Comparison of ENCODE assay signal across 13 mouse cellular contexts in the genomic region with DNA sequence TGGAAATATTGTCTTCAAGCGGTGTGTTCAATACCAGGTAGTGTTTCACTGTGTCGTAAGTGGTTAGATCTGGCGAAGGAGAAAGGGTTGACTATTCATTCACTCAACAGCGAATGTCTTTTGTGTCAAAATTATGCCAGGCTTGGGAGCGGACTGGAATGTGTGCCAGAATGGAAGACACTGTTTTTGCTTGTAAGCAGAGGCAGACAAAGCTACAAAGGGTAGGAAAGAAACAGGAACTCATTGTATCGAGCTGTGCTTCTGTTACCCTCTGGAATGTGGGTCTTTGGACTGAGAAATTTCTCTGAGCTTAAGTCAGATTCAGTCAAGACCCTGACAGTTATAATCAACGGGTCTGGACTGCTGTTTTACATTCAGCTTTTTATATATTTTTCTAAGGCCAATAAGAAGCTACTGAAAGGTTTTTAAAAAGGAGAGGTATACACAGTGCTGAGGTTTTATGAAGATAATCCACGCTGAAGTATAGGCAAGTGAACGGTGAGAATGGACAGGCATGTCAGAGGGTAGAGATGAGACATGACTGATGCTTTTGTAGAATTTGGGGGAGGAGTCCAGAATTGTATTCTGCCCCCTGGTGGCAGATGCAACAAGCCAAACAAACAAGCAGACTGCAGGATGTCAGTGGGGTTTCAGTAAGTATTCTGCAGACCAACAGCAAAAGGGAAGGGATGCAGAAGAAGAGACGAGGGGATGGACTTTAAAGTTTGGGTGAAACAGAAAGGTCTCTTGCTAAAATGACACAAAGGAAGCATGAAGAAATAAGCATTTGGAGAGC. TPM values are rescaled to one million over a fixed set of nuclear protein-coding genes. Genes with fewer than 3 reads are reported as not detected.
A peak's percentile ranks its signal among the peaks of the same experiment; 100 is the strongest.
DNase-seq lines count a peak whose midpoint lies in the region; ATAC-seq and TF ChIP-seq lines count a peak whose summit lies in the region.
"Had no signal": no experiment of that assay in that cellular context is flagged by ENCODE, and none has a peak within 500 bp of the region (broad histone marks: within the 10 kb centered on the region; RNA-seq: fewer than 3 reads in every experiment).

No protein-coding gene starts in this region.

- H3K27ac ChIP-seq in liver, adult 2 months (replicated peaks; ENCODE audit: insufficient read depth, low read depth, low read length), result no peak overlapping the region
- H3K27ac ChIP-seq in liver, embryonic 12.5 days, result no peak overlapping the region
- H3K27ac ChIP-seq: kidney, embryonic 15.5 days had no signal

- no peak overlapping the region for H3K4me2 ChIP-seq in liver, embryonic 12.5 days
- H3K4me2 ChIP-seq: kidney, embryonic 15.5 days had no signal

- TF ChIP-seq POLR2A in liver, adult 2 months (IDR thresholded peaks at IDR 0.05; ENCODE audit: extremely low read depth, insufficient read depth, low read length), result no peak

- H3K79me2 ChIP-seq in liver, adult 2 months (ENCODE audit: control insufficient read depth, insufficient read depth, low read length), result no peaks in the 10 kb centered on the region

- H3K4me1 ChIP-seq in liver, adult 2 months (ENCODE audit: control insufficient read depth, insufficient read depth, low read length), result no peaks in the 10 kb centered on the region
- H3K4me1 ChIP-seq in liver, embryonic 12.5 days, result no peaks in the 10 kb centered on the region
- H3K4me1 ChIP-seq: kidney, embryonic 15.5 days had no signal

- TF ChIP-seq CTCF in liver, adult 2 months (IDR thresholded peaks at IDR 0.05; ENCODE audit: low read depth, low read length), result peak; percentile 45; the same call in 1 of the 2 replicates

- H3K4me3 ChIP-seq in liver, adult 2 months (ENCODE audit: insufficient read depth, low read depth, low read length), result no peak overlapping the region
- H3K4me3 ChIP-seq in liver, embryonic 12.5 days, result no peak overlapping the region
- H3K4me3 ChIP-seq: kidney, embryonic 15.5 days had no signal

- no peak for ATAC-seq in liver, embryonic 12.5 days

- H3K27me3 ChIP-seq in liver, adult 2 months (ENCODE audit: control insufficient read depth, insufficient read depth, low read length), result no peaks in the 10 kb centered on the region
- no peaks in the 10 kb centered on the region for H3K27me3 ChIP-seq in liver, embryonic 12.5 days (replicated peaks)
- H3K27me3 ChIP-seq: kidney, embryonic 15.5 days had no signal

- no peak overlapping the region for H3K9ac ChIP-seq in liver, adult 2 months (ENCODE audit: low read depth, low read length)
- H3K9ac ChIP-seq in liver, embryonic 12.5 days, result no peak overlapping the region
- H3K9ac ChIP-seq: kidney, embryonic 15.5 days had no signal

- peak; percentile 42 for DNase-seq in embryo, embryonic 10.5 days (ENCODE audit: low spot score)
- no peak for DNase-seq in embryo, embryonic 9.5 days (ENCODE audit: extremely low spot score)
- DNase-seq in liver, adult 2 months (ENCODE audit: extremely low read depth, low read depth, low spot score), result no peak
- DNase-seq in NIH3T3 (ENCODE audit: low read depth), result peak; percentile 43
- peak; percentile 35 for DNase-seq in retina, embryonic 14.5 days (ENCODE audit: low spot score)
- DNase-seq in adrenal gland, adult 2 months, result no peak
- DNase-seq in spleen, postnatal 14 days (ENCODE audit: low spot score in 2 of 2), result no peak
- DNase-seq: cerebellum, adult 9-11 months; gastrocnemius, postnatal 10 days had no signal

- H3K9me3 ChIP-seq in liver, embryonic 12.5 days (replicated peaks), result no peaks in the 10 kb centered on the region
- H3K9me3 ChIP-seq: kidney, embryonic 15.5 days had no signal

- H3K36me3 ChIP-seq in liver, adult 2 months (ENCODE audit: control insufficient read depth, insufficient read depth, low read length), result no peaks in the 10 kb centered on the region
- H3K36me3 ChIP-seq in liver, embryonic 12.5 days, result no peaks in the 10 kb centered on the region
- H3K36me3 ChIP-seq: G1E had no signal

- WGBS in liver, adult 2 months, result 92% methylated on average over 10 of the region's 10 CpGs
- WGBS in liver, embryonic 12.5 days (ENCODE audit: insufficient replicate concordance), result 64% methylated on average over 10 of the region's 10 CpGs

RNA-seq across cellular contexts. Expression of gene Slc25a27, which starts 17.2 kb away (rescaled TPM):
- 2.6 and 3.0 TPM in 2 replicates for total RNA-seq in liver, adult 2 months (2014; rRNA removed)
- polyA plus RNA-seq in liver, adult 2 months (2012; rRNA removed), result 0.42 and 1.2 TPM in 2 replicates
- 2.8 and 3.7 TPM in 2 replicates for polyA plus RNA-seq in liver, embryonic 12.5 days (2016; fragmentation: Nextera tagmentation; extraction: Ambion mirVana)
- total RNA-seq in adrenal gland, adult 2 months (2021), result 1 to 10 TPM; 2.1 to 2.2 TPM
- 2.1 and 3.8 TPM in 2 replicates for polyA plus RNA-seq in adrenal gland, adult 2 months (2012; rRNA removed)
- polyA plus RNA-seq: G1E had no signal

RNA-seq across cellular contexts. Expression of gene Cyp39a1, which starts 17.4 kb away (rescaled TPM):
- 39.7 and 51.4 TPM in 2 replicates for total RNA-seq in liver, adult 2 months (2014; rRNA removed)
- 9.0 and 9.6 TPM in 2 replicates for polyA plus RNA-seq in liver, adult 2 months (2012; rRNA removed)
- polyA plus RNA-seq in liver, embryonic 12.5 days (2016; fragmentation: Nextera tagmentation; extraction: Ambion mirVana), result 2.6 and 2.8 TPM in 2 replicates
- 1 to 10 TPM; 2.0 to 2.2 TPM for total RNA-seq in adrenal gland, adult 2 months (2021)
- polyA plus RNA-seq in adrenal gland, adult 2 months (2012; rRNA removed), result 0.26 and 0.27 TPM in 2 replicates
- total RNA-seq: G1E had no signal
- polyA plus RNA-seq: G1E had no signal

RNA-seq across cellular contexts. Expression of gene Tdrd6, which starts 19.7 kb away (rescaled TPM):
- total RNA-seq in liver, adult 2 months (2014; rRNA removed), result not detected in 2 replicates
- not detected in 2 replicates for polyA plus RNA-seq in liver, adult 2 months (2012; rRNA removed)
- not detected in 2 replicates for polyA plus RNA-seq in liver, embryonic 12.5 days (2016; fragmentation: Nextera tagmentation; extraction: Ambion mirVana)
- not detected for total RNA-seq in adrenal gland, adult 2 months (2021)
- not detected in 2 replicates for polyA plus RNA-seq in adrenal gland, adult 2 months (2012; rRNA removed)
- polyA plus RNA-seq: G1E; liver, embryonic 16.5 days had no signal

Comparison
In these comparisons a context has a peak if more than half of its experiments do, and no peak if none do; other contexts are left out.
1. DNase-seq: peak in embryo, embryonic 10.5 days (single experiment), NIH3T3 (single experiment) and retina, embryonic 14.5 days (single experiment); none in embryo, embryonic 9.5 days (single experiment), liver, adult 2 months (single experiment), adrenal gland, adult 2 months (single experiment) and spleen, postnatal 14 days (0 of 2).